Mouse (Mus musculus): Measurements from ENCODE around the gene Zfp846. TPM values are rescaled to one million over a fixed set of nuclear protein-coding genes. Genes with fewer than 3 reads are reported as not detected.
"Not testable (repeated sequence)": the region's sequence is repeated elsewhere in the genome, so short reads cannot be mapped to it uniquely, and the experiment has no call there.

Gene Zfp846
- polyA plus RNA-seq, 1 experiment from 2014 or later = 21.6 TPM

DNA sequence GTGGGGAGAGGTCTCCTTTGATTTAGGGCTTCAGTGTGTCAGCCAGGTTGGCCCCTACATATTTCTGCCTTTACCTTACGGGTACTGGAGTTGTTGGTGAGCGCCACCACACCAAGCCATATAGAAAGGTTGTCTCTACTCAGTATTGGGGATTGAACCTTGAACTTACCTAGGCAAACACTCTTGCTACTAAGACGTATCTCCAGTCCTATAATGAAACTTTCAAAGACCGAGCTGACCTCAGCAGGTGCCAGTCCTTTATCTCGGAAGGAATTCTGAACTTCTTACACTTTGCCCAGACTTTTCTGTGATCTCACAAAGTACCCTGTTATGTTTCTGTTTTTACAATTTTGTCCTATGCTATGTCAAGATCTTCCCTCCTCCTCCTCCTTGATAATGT lies 30.9 kb downstream of the Zfp846 start:
- Histone ChIP-seq H3K27me3 (ENCODE audit: control insufficient read depth, insufficient read depth, low read length) (no peaks in the 10 kb centered on the region), H3K4me2 (ENCODE audit: low read depth) (no peak overlapping the region), H3K4me3 (ENCODE audit: low read depth, low read length) (no peak overlapping the region), H3K27ac (ENCODE audit: low read depth, low read length) (no peak overlapping the region), H3K9me3 (ENCODE audit: control insufficient read depth, low read length) (no peaks in the 10 kb centered on the region), H3K4me1 (ENCODE audit: control insufficient read depth, insufficient read depth, low read length) (no peaks in the 10 kb centered on the region), H3K9ac (ENCODE audit: low read length) (no peak overlapping the region), H3K36me3 (ENCODE audit: control insufficient read depth, insufficient read depth, low read length) (no peaks in the 10 kb centered on the region)
- ATAC-seq (ENCODE audit: insufficient read depth, low FRiP score, low TSS enrichment) (no peak), DNase-seq (ENCODE audit: low spot score) (no peak)
- 84% methylated on average over 5 of the region's 5 CpGs for WGBS

DNA sequence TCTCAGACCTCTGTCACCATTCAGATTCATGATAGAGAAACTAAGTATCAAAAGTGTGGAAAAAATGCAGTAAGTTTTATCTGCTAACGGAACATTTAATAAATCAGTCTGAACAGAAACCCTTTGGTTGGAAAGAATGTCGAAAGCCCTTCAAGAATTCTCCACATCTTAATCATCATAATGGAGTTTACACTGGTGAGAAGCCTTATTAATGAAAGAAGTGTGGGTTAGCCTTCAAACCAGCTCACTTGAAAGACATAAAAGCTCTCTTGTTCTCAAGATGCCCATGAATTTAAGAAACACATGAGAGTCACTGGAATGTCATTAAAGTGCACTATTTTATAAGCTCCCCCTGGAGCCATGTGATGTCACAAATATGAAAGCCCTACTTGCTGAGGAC lies 35.6 kb downstream of the Zfp846 start:
- H3K4me1 ChIP-seq (ENCODE audit: control insufficient read depth, insufficient read depth, low read length) = no peaks in the 10 kb centered on the region
- H3K9ac ChIP-seq (ENCODE audit: low read length) = no peak overlapping the region
- DNase-seq (ENCODE audit: low spot score) = no peak
- H3K4me2 ChIP-seq (ENCODE audit: low read depth) = no peak overlapping the region
- 89% methylated on average over 2 of the region's 2 CpGs for WGBS
- H3K27me3 ChIP-seq (ENCODE audit: control insufficient read depth, insufficient read depth, low read length) = no peaks in the 10 kb centered on the region
- no peaks in the 10 kb centered on the region; the same call in 1 of the 2 replicates for H3K36me3 ChIP-seq (ENCODE audit: control insufficient read depth, insufficient read depth, low read length)
- no peak overlapping the region for H3K4me3 ChIP-seq (ENCODE audit: low read depth, low read length)
- no peaks in the 10 kb centered on the region for H3K9me3 ChIP-seq (ENCODE audit: control insufficient read depth, low read length)
- no peak for ATAC-seq (ENCODE audit: insufficient read depth, low FRiP score, low TSS enrichment)
- no peak overlapping the region for H3K27ac ChIP-seq (ENCODE audit: low read depth, low read length)

DNA sequence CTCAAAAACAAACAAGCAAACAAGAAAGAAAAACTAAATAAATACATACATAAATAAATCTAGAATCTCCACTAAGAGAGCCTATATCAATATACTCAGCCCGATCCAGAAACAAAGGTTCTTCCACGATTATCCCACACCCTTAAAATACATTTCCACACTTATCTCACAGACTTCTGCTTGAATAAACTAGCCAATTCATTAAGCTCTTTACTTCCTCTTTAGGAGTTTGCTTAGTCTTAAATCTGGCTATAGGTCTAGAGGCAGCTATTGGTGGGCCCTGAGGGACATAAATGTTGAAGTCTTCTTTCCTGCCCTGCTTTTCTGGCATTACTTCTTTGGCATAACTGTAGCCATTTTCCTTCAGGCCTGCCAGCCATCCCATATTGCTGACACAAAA lies 50.2 kb downstream of the Zfp846 start:
- 94% methylated on average over 2 of the region's 2 CpGs for WGBS
- ATAC-seq (ENCODE audit: insufficient read depth, low FRiP score, low TSS enrichment) = no peak

DNA sequence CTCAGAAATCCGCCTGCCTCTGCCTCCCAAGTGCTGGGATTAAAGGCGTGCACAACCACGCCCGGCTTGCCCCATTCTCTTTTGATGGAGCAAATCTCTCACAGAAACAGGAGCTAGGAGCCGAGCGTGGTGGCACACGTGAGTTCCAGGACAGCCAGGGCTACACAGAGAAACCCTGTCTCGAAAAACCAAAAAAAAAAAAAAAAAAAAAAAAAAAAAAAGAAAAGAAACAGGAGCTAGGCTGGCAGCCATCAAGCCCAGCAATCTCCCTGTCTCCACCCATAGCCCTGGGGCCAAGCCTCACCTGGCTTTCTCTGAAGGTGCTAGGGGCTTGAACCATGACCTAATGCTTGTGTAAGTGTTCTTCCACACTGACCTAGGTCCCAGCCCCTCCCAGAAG lies 54.6 kb downstream of the Zfp846 start:
- not testable (repeated sequence) for H3K36me3 ChIP-seq (ENCODE audit: control insufficient read depth, insufficient read depth, low read length); H3K9me3 ChIP-seq (ENCODE audit: control insufficient read depth, low read length); H3K9ac ChIP-seq (ENCODE audit: low read length); H3K4me3 ChIP-seq (ENCODE audit: low read depth, low read length); H3K27me3 ChIP-seq (ENCODE audit: control insufficient read depth, insufficient read depth, low read length); H3K4me1 ChIP-seq (ENCODE audit: control insufficient read depth, insufficient read depth, low read length); H3K27ac ChIP-seq (ENCODE audit: low read depth, low read length); H3K4me2 ChIP-seq (ENCODE audit: low read depth); ATAC-seq (ENCODE audit: insufficient read depth, low FRiP score, low TSS enrichment); DNase-seq (ENCODE audit: low spot score)
- 90% methylated on average over 6 of the region's 8 CpGs for WGBS

More for the DNA sequence above, 50.2 kb downstream of the Zfp846 start:
- H3K9ac ChIP-seq (ENCODE audit: low read length) = no peak overlapping the region
- H3K4me3 ChIP-seq (ENCODE audit: low read depth, low read length) = no peak overlapping the region
- H3K27ac ChIP-seq (ENCODE audit: low read depth, low read length) = no peak overlapping the region
- no peaks in the 10 kb centered on the region for H3K4me1 ChIP-seq (ENCODE audit: control insufficient read depth, insufficient read depth, low read length)
- H3K9me3 ChIP-seq (ENCODE audit: control insufficient read depth, low read length) = no peaks in the 10 kb centered on the region
- H3K36me3 ChIP-seq (ENCODE audit: control insufficient read depth, insufficient read depth, low read length) = no peaks in the 10 kb centered on the region
- DNase-seq (ENCODE audit: low spot score) = no peak
- H3K4me2 ChIP-seq (ENCODE audit: low read depth) = no peak overlapping the region
- H3K27me3 ChIP-seq (ENCODE audit: control insufficient read depth, insufficient read depth, low read length) = no peaks in the 10 kb centered on the region

DNA sequence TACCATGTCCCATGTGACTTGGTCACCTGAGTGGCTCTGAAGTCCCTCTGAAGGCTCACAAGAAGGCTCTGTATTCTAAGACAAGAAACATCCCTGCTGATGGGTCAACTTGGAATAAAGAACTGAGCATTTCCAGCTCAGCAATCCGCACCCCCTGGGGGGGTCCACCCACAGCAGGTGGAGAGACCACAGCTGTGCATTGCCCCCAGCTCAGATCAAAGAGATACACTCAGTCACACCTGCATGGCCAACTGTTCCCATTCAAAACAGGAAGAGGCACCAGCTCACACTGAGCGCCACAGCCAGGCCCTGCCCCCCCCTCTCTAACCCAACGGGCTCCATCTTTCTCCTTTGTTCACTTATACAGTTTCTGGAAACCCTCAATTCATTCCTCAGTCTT lies 55.2 kb downstream of the Zfp846 start:
- no peak for DNase-seq (ENCODE audit: low spot score)
- H3K4me1 ChIP-seq (ENCODE audit: control insufficient read depth, insufficient read depth, low read length) = peaks cover 6% of the 10 kb centered on the region
- H3K4me3 ChIP-seq (ENCODE audit: low read depth, low read length) = no peak overlapping the region
- no peak for ATAC-seq (ENCODE audit: insufficient read depth, low FRiP score, low TSS enrichment)
- 0 out of 2 replicates have a peak, but pooled peaks cover 2% of the 10 kb centered on the region for H3K36me3 ChIP-seq (ENCODE audit: control insufficient read depth, insufficient read depth, low read length)
- H3K9ac ChIP-seq (ENCODE audit: low read length) = no peak overlapping the region
- H3K27me3 ChIP-seq (ENCODE audit: control insufficient read depth, insufficient read depth, low read length) = no peaks in the 10 kb centered on the region
- WGBS = 82% methylated on average over 3 of the region's 3 CpGs
- no peak overlapping the region for H3K4me2 ChIP-seq (ENCODE audit: low read depth)
- H3K27ac ChIP-seq (ENCODE audit: low read depth, low read length) = no peak overlapping the region
- H3K9me3 ChIP-seq (ENCODE audit: control insufficient read depth, low read length) = no peaks in the 10 kb centered on the region

DNA sequence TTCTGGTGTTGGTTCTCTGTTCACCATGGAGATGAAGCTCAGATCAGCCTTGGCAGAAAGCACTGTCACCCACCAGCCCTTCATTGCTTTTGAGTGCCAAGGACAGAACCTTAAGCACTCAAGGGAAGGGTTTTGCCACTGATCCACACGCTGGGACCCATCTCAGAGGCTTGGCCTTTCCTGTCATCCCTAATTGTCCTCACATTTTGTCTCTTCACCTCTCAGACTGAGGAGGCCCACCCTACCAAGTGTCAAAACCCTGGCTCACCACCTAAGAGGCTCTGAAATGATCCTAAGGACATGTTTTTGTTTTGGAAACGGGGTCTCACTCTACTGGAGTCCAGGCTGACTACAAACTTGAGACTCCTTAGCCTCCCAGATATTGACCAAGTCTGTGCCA lies 55.7 kb downstream of the Zfp846 start:
- H3K27me3 ChIP-seq (ENCODE audit: control insufficient read depth, insufficient read depth, low read length) = no peaks in the 10 kb centered on the region
- 0 out of 2 replicates have a peak, but pooled peaks cover 2% of the 10 kb centered on the region for H3K36me3 ChIP-seq (ENCODE audit: control insufficient read depth, insufficient read depth, low read length)
- peaks cover 10% of the 10 kb centered on the region for H3K4me1 ChIP-seq (ENCODE audit: control insufficient read depth, insufficient read depth, low read length)
- WGBS = 86% methylated on average over 2 of the region's 2 CpGs
- H3K4me2 ChIP-seq (ENCODE audit: low read depth) = no peak overlapping the region
- H3K9me3 ChIP-seq (ENCODE audit: control insufficient read depth, low read length) = no peaks in the 10 kb centered on the region
- ATAC-seq (ENCODE audit: insufficient read depth, low FRiP score, low TSS enrichment) (no peak), DNase-seq (ENCODE audit: low spot score) (no peak)
- H3K9ac ChIP-seq (ENCODE audit: low read length) = no peak overlapping the region
- H3K4me3 ChIP-seq (ENCODE audit: low read depth, low read length) = no peak overlapping the region
- H3K27ac ChIP-seq (ENCODE audit: low read depth, low read length) = no peak overlapping the region

DNA sequence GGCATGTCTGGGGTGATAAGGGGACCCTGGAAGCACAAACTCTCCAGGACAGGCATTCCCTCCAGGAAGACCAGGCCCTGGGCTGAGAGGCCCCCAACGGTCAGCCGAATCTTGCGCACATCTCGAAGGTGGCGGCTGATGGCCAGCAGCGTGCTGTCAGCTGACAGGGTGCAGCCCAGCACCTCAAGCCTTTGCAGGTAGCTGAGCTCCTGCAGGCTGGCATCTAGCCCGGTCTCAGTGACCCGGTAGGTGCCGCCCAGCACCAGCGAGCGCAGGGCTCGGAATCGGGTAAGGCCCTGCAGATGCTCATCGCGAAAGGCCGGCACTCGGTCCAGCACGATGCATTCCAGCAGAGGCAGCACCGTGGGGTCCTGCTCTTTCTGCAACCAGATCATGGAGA lies 57.5 kb downstream of the Zfp846 start:
- H3K4me3 ChIP-seq (ENCODE audit: low read depth, low read length) = no peak overlapping the region
- DNase-seq (ENCODE audit: low spot score) (no peak), ATAC-seq (ENCODE audit: insufficient read depth, low FRiP score, low TSS enrichment) (no peak)
- H3K4me2 ChIP-seq (ENCODE audit: low read depth) = no peak overlapping the region
- peaks cover 12% of the 10 kb centered on the region for H3K4me1 ChIP-seq (ENCODE audit: control insufficient read depth, insufficient read depth, low read length)
- H3K9ac ChIP-seq (ENCODE audit: low read length) = no peak overlapping the region
- 0 out of 2 replicates have a peak, but pooled peaks cover 2% of the 10 kb centered on the region for H3K36me3 ChIP-seq (ENCODE audit: control insufficient read depth, insufficient read depth, low read length)
- no peaks in the 10 kb centered on the region for H3K9me3 ChIP-seq (ENCODE audit: control insufficient read depth, low read length)
- WGBS = 93% methylated on average over 19 of the region's 19 CpGs
- H3K27ac ChIP-seq (ENCODE audit: low read depth, low read length) = no peak overlapping the region
- H3K27me3 ChIP-seq (ENCODE audit: control insufficient read depth, insufficient read depth, low read length) = no peaks in the 10 kb centered on the region

DNA sequence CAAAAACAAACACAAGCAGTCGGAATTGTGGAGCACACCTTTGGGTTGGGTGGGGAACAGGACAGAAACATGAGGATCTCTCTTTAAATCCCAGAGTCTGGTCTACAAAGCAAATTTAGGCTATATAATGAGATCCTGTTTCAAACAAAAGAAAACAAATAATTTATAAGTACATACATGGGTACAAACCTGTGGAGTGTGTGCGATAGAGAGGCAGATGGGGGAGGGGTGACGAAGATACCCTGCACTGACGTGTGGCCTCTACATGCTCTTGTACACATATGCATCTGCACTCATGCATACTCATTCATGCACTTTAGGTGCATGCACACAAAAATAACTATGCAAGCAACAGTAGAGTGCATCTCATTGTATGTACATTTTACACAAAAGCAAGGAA lies 58.4 kb downstream of the Zfp846 start:
- no peak for ATAC-seq (ENCODE audit: insufficient read depth, low FRiP score, low TSS enrichment)
- peaks cover 16% of the 10 kb centered on the region for H3K4me1 ChIP-seq (ENCODE audit: control insufficient read depth, insufficient read depth, low read length)
- DNase-seq (ENCODE audit: low spot score) = no peak

DNA sequence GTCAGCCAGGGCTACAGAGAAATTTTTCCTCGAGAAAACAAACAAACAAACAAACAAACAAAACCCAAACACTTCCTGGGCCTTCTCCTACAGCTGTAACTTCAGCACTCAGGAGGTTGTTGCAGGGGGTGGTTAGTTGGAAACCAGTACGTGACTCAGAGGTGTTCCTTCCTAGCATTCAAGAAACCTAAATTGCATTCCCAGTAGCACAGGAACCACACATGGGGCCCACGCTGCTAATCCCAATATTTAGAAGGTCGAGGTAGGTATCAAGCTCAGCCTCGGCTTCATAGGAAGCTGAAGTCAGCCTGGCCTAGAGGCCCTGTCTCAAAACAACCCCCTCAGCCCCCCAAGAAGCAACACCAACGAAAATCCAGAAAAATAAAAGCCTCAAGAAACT lies 60.4 kb downstream of the Zfp846 start:
- peak overlapping the region; percentile 83 for H3K9ac ChIP-seq (ENCODE audit: low read length)
- no peaks in the 10 kb centered on the region for H3K9me3 ChIP-seq (ENCODE audit: control insufficient read depth, low read length)
- H3K4me2 ChIP-seq (ENCODE audit: low read depth) = peak overlapping the region; percentile 97
- peaks cover 18% of the 10 kb centered on the region for H3K4me1 ChIP-seq (ENCODE audit: control insufficient read depth, insufficient read depth, low read length)
- 23% methylated on average over 6 of the region's 6 CpGs for WGBS
- no peak for ATAC-seq (ENCODE audit: insufficient read depth, low FRiP score, low TSS enrichment)
- peak overlapping the region; percentile 50 for H3K4me3 ChIP-seq (ENCODE audit: low read depth, low read length)
- DNase-seq (ENCODE audit: low spot score) = no peak
- no peak overlapping the region; the same call in 1 of the 2 replicates for H3K27ac ChIP-seq (ENCODE audit: low read depth, low read length)
- H3K36me3 ChIP-seq (ENCODE audit: control insufficient read depth, insufficient read depth, low read length) = 0 out of 2 replicates have a peak, but pooled peaks cover 2% of the 10 kb centered on the region
- no peaks in the 10 kb centered on the region for H3K27me3 ChIP-seq (ENCODE audit: control insufficient read depth, insufficient read depth, low read length)

More for the DNA sequence above, 58.4 kb downstream of the Zfp846 start:
- no peaks in the 10 kb centered on the region for H3K27me3 ChIP-seq (ENCODE audit: control insufficient read depth, insufficient read depth, low read length)
- 93% methylated on average over 4 of the region's 4 CpGs for WGBS
- no peak overlapping the region for H3K4me3 ChIP-seq (ENCODE audit: low read depth, low read length)
- H3K4me2 ChIP-seq (ENCODE audit: low read depth) = no peak overlapping the region
- no peak overlapping the region for H3K9ac ChIP-seq (ENCODE audit: low read length)
- H3K9me3 ChIP-seq (ENCODE audit: control insufficient read depth, low read length) = no peaks in the 10 kb centered on the region
- no peak overlapping the region for H3K27ac ChIP-seq (ENCODE audit: low read depth, low read length)
- H3K36me3 ChIP-seq (ENCODE audit: control insufficient read depth, insufficient read depth, low read length) = 0 out of 2 replicates have a peak, but pooled peaks cover 2% of the 10 kb centered on the region

Data from neural tube, embryonic 11.5 days (tissue).